19 mouse cellular contexts compared by ENCODE assay signal in genomic region chr4:84069681-84070080, GRCm38 (mm10).
DNase-seq lines count a peak whose midpoint lies in the region; ATAC-seq and TF ChIP-seq lines count a peak whose summit lies in the region.
"Had no signal": no experiment of that assay in that cellular context is flagged by ENCODE, and none has a peak within 500 bp of the region (broad histone marks: within the 10 kb centered on the region; RNA-seq: fewer than 3 reads in every experiment).

No protein-coding gene starts in this region.

- TF ChIP-seq EP300 in liver, postnatal 0 days (IDR thresholded peaks at IDR 0.05; ENCODE audit: low read depth): no peak

- no peak overlapping the region for H3K4me2 ChIP-seq in forebrain, embryonic 14.5 days (ENCODE audit: low read length)
- H3K4me2 ChIP-seq in liver, embryonic 12.5 days: no peak overlapping the region
- H3K4me2 ChIP-seq in kidney, embryonic 14.5 days (replicated peaks; ENCODE audit: low read depth, low read length): no peak overlapping the region
- no peak overlapping the region for H3K4me2 ChIP-seq in liver, postnatal 0 days (ENCODE audit: low read depth, low read length)
- H3K4me2 ChIP-seq: embryonic facial prominence, embryonic 15.5 days; forebrain, embryonic 15.5 days; liver, embryonic 15.5 days; midbrain, embryonic 11.5 days had no signal

- H3K27ac ChIP-seq in forebrain, embryonic 10.5 days: 0 out of 2 replicates have a peak overlapping the region, but pooled peaks have one; percentile 45
- H3K27ac ChIP-seq in forebrain, embryonic 14.5 days (ENCODE audit: low read depth, low read length): no peak overlapping the region
- H3K27ac ChIP-seq in liver, embryonic 12.5 days: no peak overlapping the region
- peak overlapping the region; percentile 71; the same call in 1 of the 2 replicates for H3K27ac ChIP-seq in kidney, embryonic 14.5 days (ENCODE audit: low read depth, low read length)
- H3K27ac ChIP-seq in liver, postnatal 0 days (ENCODE audit: low read depth): peak overlapping the region; percentile 76
- H3K27ac ChIP-seq: embryonic facial prominence, embryonic 15.5 days; forebrain, embryonic 15.5 days; heart, embryonic 10.5 days; liver, embryonic 15.5 days had no signal

- H3K36me3 ChIP-seq in forebrain, embryonic 10.5 days (replicated peaks): no peaks in the 10 kb centered on the region
- no peaks in the 10 kb centered on the region for H3K36me3 ChIP-seq in forebrain, embryonic 14.5 days (ENCODE audit: control insufficient read depth, insufficient read depth, low read length)
- H3K36me3 ChIP-seq in liver, embryonic 12.5 days: no peaks in the 10 kb centered on the region
- no peaks in the 10 kb centered on the region for H3K36me3 ChIP-seq in kidney, embryonic 14.5 days (ENCODE audit: control insufficient read depth, insufficient read depth, low read length)
- no peaks in the 10 kb centered on the region for H3K36me3 ChIP-seq in liver, postnatal 0 days (replicated peaks; ENCODE audit: insufficient read depth, low read length)
- H3K36me3 ChIP-seq: embryonic facial prominence, embryonic 15.5 days; forebrain, embryonic 15.5 days; heart, embryonic 10.5 days; liver, embryonic 15.5 days had no signal

- DNase-seq in forebrain, embryonic 10.5 days (ENCODE audit: extremely low spot score, low spot score): no peak
- no peak for DNase-seq in forebrain, embryonic 14.5 days (ENCODE audit: low spot score)
- no peak for DNase-seq in liver
- peak; percentile 52 for DNase-seq in liver, postnatal 0 days
- no peak for DNase-seq in cerebellum, postnatal 36 days
- DNase-seq in left cerebral cortex, postnatal 10 days (ENCODE audit: extremely low spot score in 1 of 2, low spot score in 2 of 2): no peak
- DNase-seq: adrenal gland, postnatal 10 days; cerebellum, postnatal 10 days; gastrocnemius, postnatal 10 days; heart, postnatal 4 days; thymus, postnatal 14 days had no signal

- no peak for TF ChIP-seq CTCF in liver, postnatal 0 days (IDR thresholded peaks at IDR 0.05; ENCODE audit: low read depth)

- no peaks in the 10 kb centered on the region for H3K9me3 ChIP-seq in forebrain, embryonic 10.5 days
- no peaks in the 10 kb centered on the region for H3K9me3 ChIP-seq in forebrain, embryonic 14.5 days (replicated peaks; ENCODE audit: control insufficient read depth, low read length)
- H3K9me3 ChIP-seq in liver, embryonic 12.5 days (replicated peaks): no peaks in the 10 kb centered on the region
- H3K9me3 ChIP-seq in kidney, embryonic 14.5 days (ENCODE audit: control insufficient read depth, low read length): no peaks in the 10 kb centered on the region
- no peaks in the 10 kb centered on the region for H3K9me3 ChIP-seq in liver, postnatal 0 days (ENCODE audit: low read length)
- H3K9me3 ChIP-seq: embryonic facial prominence, embryonic 15.5 days; forebrain, embryonic 15.5 days; heart, embryonic 10.5 days; liver, embryonic 15.5 days had no signal

- H3K4me3 ChIP-seq in forebrain, embryonic 10.5 days: no peak overlapping the region
- no peak overlapping the region for H3K4me3 ChIP-seq in forebrain, embryonic 14.5 days (ENCODE audit: low read depth, low read length)
- H3K4me3 ChIP-seq in liver, embryonic 12.5 days: no peak overlapping the region
- no peak overlapping the region for H3K4me3 ChIP-seq in kidney, embryonic 14.5 days (ENCODE audit: low read length)
- no peak overlapping the region for H3K4me3 ChIP-seq in liver, postnatal 0 days (ENCODE audit: low read depth, low read length)
- H3K4me3 ChIP-seq: embryonic facial prominence, embryonic 15.5 days; forebrain, embryonic 15.5 days; heart, embryonic 10.5 days; liver, embryonic 15.5 days had no signal

- peaks cover 25% of the 10 kb centered on the region for H3K4me1 ChIP-seq in forebrain, embryonic 10.5 days
- H3K4me1 ChIP-seq in forebrain, embryonic 14.5 days (ENCODE audit: control insufficient read depth, insufficient read depth, low read length): no peaks in the 10 kb centered on the region
- no peaks in the 10 kb centered on the region for H3K4me1 ChIP-seq in liver, embryonic 12.5 days
- peaks cover 17% of the 10 kb centered on the region for H3K4me1 ChIP-seq in kidney, embryonic 14.5 days (ENCODE audit: control insufficient read depth, insufficient read depth, low read length)
- H3K4me1 ChIP-seq in liver, postnatal 0 days (ENCODE audit: insufficient read depth): peaks cover 3% of the 10 kb centered on the region; the same call in 1 of the 2 replicates

- peaks cover 11% of the 10 kb centered on the region for H3K27me3 ChIP-seq in forebrain, embryonic 10.5 days (ENCODE audit: poor library complexity, severe bottlenecking)
- H3K27me3 ChIP-seq in forebrain, embryonic 14.5 days (replicated peaks; ENCODE audit: control insufficient read depth, insufficient read depth, low read length): no peaks in the 10 kb centered on the region
- H3K27me3 ChIP-seq in liver, embryonic 12.5 days (replicated peaks): no peaks in the 10 kb centered on the region
- no peaks in the 10 kb centered on the region for H3K27me3 ChIP-seq in kidney, embryonic 14.5 days (ENCODE audit: control insufficient read depth, insufficient read depth, low read length)
- no peaks in the 10 kb centered on the region for H3K27me3 ChIP-seq in liver, postnatal 0 days (ENCODE audit: insufficient read depth, low read length)
- H3K27me3 ChIP-seq: CH12.LX; embryonic facial prominence, embryonic 15.5 days; forebrain, embryonic 15.5 days; liver, embryonic 15.5 days had no signal

- intact Hi-C loops in left cerebral cortex, postnatal 10 days (cut with DNase I): loop anchor here (10.0 kb wide), 2 partner anchors 275 to 585 kb away; no protein-coding TSS in a partner anchor

- 83% methylated on average over 13 of the region's 13 CpGs for WGBS in forebrain, embryonic 10.5 days
- WGBS in forebrain, embryonic 14.5 days: 86% methylated on average over 13 of the region's 13 CpGs
- 76% methylated on average over 13 of the region's 13 CpGs for WGBS in liver, embryonic 12.5 days (ENCODE audit: insufficient replicate concordance)
- 62% methylated on average over 13 of the region's 13 CpGs for WGBS in kidney, embryonic 14.5 days
- 66% methylated on average over 13 of the region's 13 CpGs for WGBS in liver, postnatal 0 days (ENCODE audit: insufficient replicate concordance)

- H3K9ac ChIP-seq in forebrain, embryonic 14.5 days (ENCODE audit: low read length): no peak overlapping the region
- no peak overlapping the region for H3K9ac ChIP-seq in liver, embryonic 12.5 days
- H3K9ac ChIP-seq in kidney, embryonic 14.5 days (ENCODE audit: low read depth, low read length): peak overlapping the region; percentile 7; the same call in 1 of the 2 replicates
- H3K9ac ChIP-seq in liver, postnatal 0 days (replicated peaks): no peak overlapping the region
- H3K9ac ChIP-seq: embryonic facial prominence, embryonic 15.5 days; forebrain, embryonic 15.5 days; liver, embryonic 15.5 days had no signal

- ATAC-seq in forebrain, embryonic 14.5 days: no peak
- peak; percentile 40; the same call in 1 of the 2 replicates for ATAC-seq in liver, embryonic 12.5 days
- no peak for ATAC-seq in kidney, embryonic 14.5 days (ENCODE audit: low FRiP score, low TSS enrichment)
- peak; percentile 67 for ATAC-seq in liver, postnatal 0 days
- ATAC-seq: forebrain, embryonic 15.5 days had no signal

Comparison
In these comparisons a context has a peak if more than half of its experiments do, and no peak if none do; other contexts are left out.
1. H3K27ac ChIP-seq: peak in forebrain, embryonic 10.5 days (single experiment), kidney, embryonic 14.5 days (single experiment) and liver, postnatal 0 days (single experiment); none in forebrain, embryonic 14.5 days (single experiment) and liver, embryonic 12.5 days (single experiment).
2. ATAC-seq: peak in liver, embryonic 12.5 days (single experiment) and liver, postnatal 0 days (single experiment); none in forebrain, embryonic 14.5 days (single experiment) and kidney, embryonic 14.5 days (single experiment).